Mouse (Mus musculus): Measurements from ENCODE around the gene Olfr183. TPM values are rescaled to one million over a fixed set of nuclear protein-coding genes. Genes with fewer than 3 reads are reported as not detected.
"Not testable (repeated sequence)": the region's sequence is repeated elsewhere in the genome, so short reads cannot be mapped to it uniquely, and the experiment has no call there.

Olfr183 gene
- polyA plus RNA-seq (2015; fragmentation: Nextera tagmentation; extraction: Ambion mirVana) = not detected in 2 replicates

DNA sequence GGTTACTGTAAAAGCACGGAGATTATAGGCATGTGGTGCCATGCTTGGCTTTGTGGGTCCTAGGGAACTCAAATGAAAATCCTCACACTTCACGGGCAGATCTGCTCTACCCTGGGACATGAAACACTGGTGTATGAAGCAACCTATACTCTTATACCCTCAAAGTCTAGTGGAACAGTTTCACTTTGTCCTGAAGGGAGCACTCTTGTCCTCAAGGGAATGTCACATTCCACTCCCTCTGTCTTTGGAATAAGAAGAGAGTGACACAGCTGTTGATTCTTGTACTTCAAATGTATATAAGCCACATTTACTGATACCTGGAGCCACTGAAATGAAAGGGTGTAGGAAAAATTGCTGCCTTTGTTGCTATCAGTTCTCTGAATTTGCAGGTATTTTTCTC is at the start of gene Olfr183:
Gene Olfr183, plus strand, starts transcription at position 301 of the 400 bp plus-strand sequence.
- Histone ChIP-seq H3K9ac (no peak within 1 kb of the TSS), H3K36me3 (ENCODE audit: poor library complexity, severe bottlenecking) (no peaks in the 10 kb centered on the region), H3K4me1 (no peaks in the 10 kb centered on the region), H3K4me2 (no peak within 1 kb of the TSS), H3K4me3 (no peak within 1 kb of the TSS), H3K9me3 (replicated peaks) (no peaks in the 10 kb centered on the region; the same call in 1 of the 2 replicates), H3K27ac (no peak within 1 kb of the TSS), H3K27me3 (no peaks in the 10 kb centered on the region)
- 77% methylated on average over 2 of the region's 2 CpGs for WGBS
- no peak for ATAC-seq

DNA sequence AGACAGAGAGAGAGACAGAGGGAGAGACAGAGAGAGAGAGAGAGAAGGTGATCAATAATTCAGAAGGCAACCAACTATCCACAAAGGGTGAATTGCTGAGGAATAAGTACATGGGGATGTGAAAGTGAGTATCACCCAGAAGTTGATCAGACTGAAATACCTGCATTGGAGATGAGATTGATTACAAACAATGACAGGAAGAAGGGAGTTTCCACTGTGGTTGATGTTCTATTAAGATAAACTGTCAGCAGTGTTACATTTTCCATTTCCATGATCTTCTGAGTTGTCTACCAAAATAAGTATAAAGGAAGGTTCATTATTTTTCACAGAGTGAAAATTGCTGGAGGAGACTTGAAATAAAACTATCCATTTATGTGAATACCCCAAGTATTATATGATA is 12.0 kb downstream of the Olfr183 start:
- H3K36me3 ChIP-seq (ENCODE audit: poor library complexity, severe bottlenecking) = no peaks in the 10 kb centered on the region
- no peaks in the 10 kb centered on the region for H3K4me1 ChIP-seq
- H3K9ac ChIP-seq = no peak overlapping the region
- H3K4me2 ChIP-seq = no peak overlapping the region
- no peaks in the 10 kb centered on the region for H3K27me3 ChIP-seq
- no peak overlapping the region for H3K4me3 ChIP-seq
- H3K9me3 ChIP-seq (replicated peaks) = no peaks in the 10 kb centered on the region
- H3K27ac ChIP-seq = no peak overlapping the region
- no peak for ATAC-seq

DNA sequence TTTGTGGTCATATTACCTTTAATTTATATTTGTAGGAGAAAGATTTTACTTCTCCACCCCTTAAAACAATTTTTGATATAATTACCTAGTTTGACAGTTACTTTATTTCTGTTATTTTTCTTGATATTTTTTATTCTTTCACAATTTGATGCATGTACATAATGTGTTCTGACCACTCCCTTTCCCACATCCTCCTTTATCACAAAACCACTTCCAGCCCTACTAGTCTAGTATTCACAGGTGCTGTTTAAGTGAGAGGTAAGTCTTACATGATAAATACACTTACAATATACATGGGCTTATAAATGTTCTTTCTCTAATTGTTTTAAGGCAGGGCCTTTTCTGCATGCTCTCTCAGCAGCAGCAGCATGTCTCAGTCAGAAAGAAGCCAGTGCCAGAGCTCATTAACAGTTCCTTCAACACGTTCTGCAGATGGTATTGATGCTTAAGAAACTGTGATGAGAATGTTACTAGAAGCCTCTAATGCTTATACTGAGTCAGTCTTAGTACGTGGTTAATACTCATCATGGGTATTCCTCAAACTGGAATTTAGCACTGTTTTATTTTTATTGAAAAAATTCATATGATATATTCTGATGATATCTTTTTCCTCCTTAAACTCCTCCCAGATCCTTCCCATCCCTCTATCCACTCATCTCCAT is 18.3 kb downstream of the Olfr183 start:
- Histone ChIP-seq H3K36me3 (ENCODE audit: poor library complexity, severe bottlenecking) (no peaks in the 10 kb centered on the region), H3K9me3 (replicated peaks) (no peaks in the 10 kb centered on the region), H3K9ac (no peak overlapping the region), H3K27me3 (no peaks in the 10 kb centered on the region), H3K4me2 (no peak overlapping the region), H3K4me3 (no peak overlapping the region), H3K4me1 (no peaks in the 10 kb centered on the region), H3K27ac (no peak overlapping the region)
- no peak for ATAC-seq
- 69% methylated on average over 2 of the region's 2 CpGs for WGBS

DNA sequence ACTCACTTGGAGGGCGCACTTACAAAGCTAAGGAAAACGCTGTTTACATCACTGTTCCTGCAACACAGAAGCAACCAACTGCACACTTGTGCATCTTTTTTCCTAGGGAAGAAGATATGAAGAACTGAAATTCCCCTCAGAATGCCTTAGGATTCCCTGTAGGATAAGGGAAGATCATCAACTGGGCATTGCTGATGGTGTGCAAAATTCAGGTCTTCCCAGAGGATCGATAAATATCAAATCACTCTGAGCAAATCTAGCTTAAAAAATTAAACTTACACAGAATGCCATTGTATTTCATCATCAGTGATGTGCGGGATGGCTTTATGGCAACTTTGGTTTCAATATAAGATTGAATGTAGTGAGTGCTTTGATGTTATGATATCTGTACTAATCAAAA is 35.0 kb downstream of the Olfr183 start, which contains the start of gene Olfr186:
Gene Olfr186, minus strand, starts transcription at position 101 of the 400 bp plus-strand sequence.
- Histone ChIP-seq H3K4me3 (no peak within 1 kb of the TSS), H3K36me3 (ENCODE audit: poor library complexity, severe bottlenecking) (no peaks in the 10 kb centered on the region), H3K9me3 (replicated peaks) (no peaks in the 10 kb centered on the region), H3K4me1 (no peaks in the 10 kb centered on the region), H3K27ac (no peak within 1 kb of the TSS), H3K27me3 (no peaks in the 10 kb centered on the region), H3K4me2 (no peak within 1 kb of the TSS), H3K9ac (no peak within 1 kb of the TSS)
- 91% methylated on average over 4 of the region's 4 CpGs for WGBS
- ATAC-seq = no peak

DNA sequence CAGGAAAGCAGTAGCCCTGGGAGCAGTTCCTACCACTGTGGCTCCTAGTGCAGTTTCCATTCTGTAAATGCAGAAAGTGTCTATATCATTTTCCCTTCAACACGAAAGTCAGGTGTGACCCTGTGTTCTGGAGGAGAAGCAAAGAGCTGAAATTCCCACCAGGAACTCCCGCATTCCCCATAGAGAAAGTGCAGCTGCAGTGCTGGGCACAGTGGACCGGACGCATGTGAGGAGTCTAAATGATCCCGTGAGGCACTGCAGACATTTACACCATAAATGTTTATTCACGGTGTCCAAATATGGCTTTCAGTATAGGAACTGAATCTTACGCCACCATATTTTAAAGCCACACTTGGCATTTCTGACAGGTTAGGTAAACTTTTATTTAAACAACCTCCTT is 44.6 kb downstream of the Olfr183 start, which contains the start of gene Olfr187:
Gene Olfr187, minus strand, starts transcription at position 58 of the 400 bp plus-strand sequence.
- Histone ChIP-seq H3K4me2 (no peak within 1 kb of the TSS), H3K9me3 (replicated peaks) (no peaks in the 10 kb centered on the region), H3K4me3 (no peak within 1 kb of the TSS), H3K27me3 (no peaks in the 10 kb centered on the region), H3K9ac (no peak within 1 kb of the TSS), H3K4me1 (no peaks in the 10 kb centered on the region), H3K36me3 (ENCODE audit: poor library complexity, severe bottlenecking) (no peaks in the 10 kb centered on the region), H3K27ac (no peak within 1 kb of the TSS)
- 90% methylated on average over 7 of the region's 7 CpGs for WGBS
- ATAC-seq = no peak

DNA sequence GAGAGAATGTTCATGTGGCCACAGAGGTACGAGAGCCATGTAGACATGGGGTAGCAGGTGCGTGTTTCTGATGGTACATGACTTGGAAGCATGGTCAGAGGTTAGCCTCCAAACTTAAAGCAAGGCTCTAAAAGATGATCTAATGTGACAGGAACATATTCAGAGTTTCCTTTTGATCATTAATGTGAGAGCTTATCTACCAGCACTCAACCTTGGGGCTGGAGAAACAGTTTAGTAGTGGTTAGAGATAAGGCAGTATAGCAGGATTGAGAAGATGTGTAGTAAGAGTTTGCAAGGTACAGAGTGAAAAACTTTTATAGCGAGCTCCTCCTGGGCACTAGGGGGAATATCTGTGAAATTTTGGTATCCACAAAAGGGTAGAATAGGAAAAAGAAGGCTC is 50.7 kb downstream of the Olfr183 start:
- H3K4me1 ChIP-seq = no peaks in the 10 kb centered on the region
- no peaks in the 10 kb centered on the region for H3K27me3 ChIP-seq
- H3K4me3 ChIP-seq = no peak overlapping the region
- no peaks in the 10 kb centered on the region for H3K36me3 ChIP-seq (ENCODE audit: poor library complexity, severe bottlenecking)
- H3K9ac ChIP-seq = no peak overlapping the region
- no peak for ATAC-seq
- no peak overlapping the region for H3K4me2 ChIP-seq
- no peaks in the 10 kb centered on the region for H3K9me3 ChIP-seq (replicated peaks)
- H3K27ac ChIP-seq = no peak overlapping the region
- WGBS = 82% methylated on average over 3 of the region's 3 CpGs

DNA sequence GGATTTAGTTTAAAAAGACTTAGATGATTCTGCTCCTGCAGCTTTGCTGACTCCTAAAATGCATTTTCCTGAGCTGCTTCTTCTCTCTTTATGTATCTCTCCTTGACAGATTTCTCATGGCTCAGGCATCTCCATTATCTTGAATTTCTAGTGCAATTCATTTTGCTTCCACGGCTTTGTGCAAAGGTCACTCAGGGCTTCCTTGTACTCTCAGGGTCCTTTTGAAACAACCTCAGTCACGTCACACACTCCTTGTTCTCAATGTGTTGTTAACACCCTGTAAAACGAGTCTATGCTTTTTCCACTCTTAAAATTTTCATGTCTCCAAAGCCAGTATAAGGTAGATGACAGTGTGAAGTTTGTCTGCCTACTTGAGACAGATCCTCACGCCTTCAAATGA is 52.4 kb downstream of the Olfr183 start:
- no peak overlapping the region for H3K9ac ChIP-seq

DNA sequence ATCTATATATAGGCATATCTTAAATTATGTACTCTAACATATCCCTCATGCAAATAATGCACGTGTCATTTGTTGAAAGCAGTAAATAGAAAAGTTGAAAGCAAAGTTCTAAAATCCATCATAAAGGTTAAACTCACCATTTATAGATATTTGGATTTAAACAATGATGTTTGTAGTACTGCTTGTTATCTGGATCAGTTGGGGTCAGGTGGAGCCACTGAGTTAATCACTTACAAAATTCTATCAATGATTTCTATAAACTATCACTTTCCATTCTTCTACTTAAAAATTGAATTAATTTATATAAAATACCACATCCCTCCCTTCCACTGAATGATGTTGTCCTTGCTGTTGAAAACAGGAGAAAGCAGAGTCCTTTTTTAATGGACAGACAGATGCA is 53.7 kb downstream of the Olfr183 start:
- Histone ChIP-seq H3K9ac (no peak overlapping the region), H3K36me3 (ENCODE audit: poor library complexity, severe bottlenecking) (no peaks in the 10 kb centered on the region), H3K4me2 (no peak overlapping the region), H3K4me3 (no peak overlapping the region), H3K4me1 (no peaks in the 10 kb centered on the region), H3K9me3 (replicated peaks) (no peaks in the 10 kb centered on the region), H3K27ac (no peak overlapping the region), H3K27me3 (no peaks in the 10 kb centered on the region)
- WGBS = 81% methylated on average over 1 of the region's 1 CpGs
- ATAC-seq = no peak

More for the DNA sequence above, 52.4 kb downstream of the Olfr183 start:
- no peaks in the 10 kb centered on the region for H3K36me3 ChIP-seq (ENCODE audit: poor library complexity, severe bottlenecking)
- 72% methylated on average over 4 of the region's 4 CpGs for WGBS
- H3K4me1 ChIP-seq = no peaks in the 10 kb centered on the region
- no peak overlapping the region for H3K4me3 ChIP-seq
- H3K4me2 ChIP-seq = no peak overlapping the region
- no peaks in the 10 kb centered on the region for H3K27me3 ChIP-seq
- H3K9me3 ChIP-seq (replicated peaks) = no peaks in the 10 kb centered on the region
- ATAC-seq = no peak
- no peak overlapping the region for H3K27ac ChIP-seq

DNA sequence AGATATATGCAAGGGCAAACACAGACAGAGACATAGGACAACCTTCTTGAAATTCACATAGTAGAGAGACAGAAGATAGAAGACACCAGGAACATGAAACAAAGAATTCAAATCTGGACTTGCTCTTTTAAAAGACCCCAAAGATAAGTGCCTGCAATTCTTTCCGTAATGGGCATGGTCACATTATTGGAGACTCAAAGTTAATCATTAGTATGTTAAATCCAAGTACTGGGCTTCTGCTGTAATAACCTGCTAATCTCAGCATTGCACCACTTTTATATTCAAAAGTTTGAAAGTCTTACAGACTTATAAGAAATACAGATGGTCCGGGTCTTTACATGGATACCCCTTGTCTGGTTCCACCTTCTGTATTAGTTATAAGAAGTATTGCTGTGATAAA is 54.1 kb downstream of the Olfr183 start:
- H3K27ac ChIP-seq; H3K4me1 ChIP-seq; H3K4me3 ChIP-seq; H3K9ac ChIP-seq; H3K27me3 ChIP-seq; H3K4me2 ChIP-seq; ATAC-seq; H3K36me3 ChIP-seq (ENCODE audit: poor library complexity, severe bottlenecking); H3K9me3 ChIP-seq (replicated peaks): not testable (repeated sequence)
- 92% methylated on average over 2 of the region's 2 CpGs for WGBS

Other genes with a start within 250 kb of the Olfr183 start
- not detected in 2 replicates for gene Olfr172, start 232.2 kb upstream of the Olfr183 start, polyA plus RNA-seq (2015; fragmentation: Nextera tagmentation; extraction: Ambion mirVana)
- gene Olfr173, start 195.1 kb upstream of the Olfr183 start, polyA plus RNA-seq (2015; fragmentation: Nextera tagmentation; extraction: Ambion mirVana) = not detected in 2 replicates
- gene Olfr175-ps1, start 168.6 kb upstream of the Olfr183 start, polyA plus RNA-seq (2015; fragmentation: Nextera tagmentation; extraction: Ambion mirVana) = not detected in 2 replicates
- not detected in 2 replicates for gene Olfr177, start 120.6 kb upstream of the Olfr183 start, polyA plus RNA-seq (2015; fragmentation: Nextera tagmentation; extraction: Ambion mirVana)
- gene Olfr178, start 103.3 kb upstream of the Olfr183 start, polyA plus RNA-seq (2015; fragmentation: Nextera tagmentation; extraction: Ambion mirVana) = not detected in 2 replicates
- not detected in 2 replicates for gene Olfr181, start 66.6 kb upstream of the Olfr183 start, polyA plus RNA-seq (2015; fragmentation: Nextera tagmentation; extraction: Ambion mirVana)
- not detected in 2 replicates for gene Olfr180, start 66.0 kb upstream of the Olfr183 start, polyA plus RNA-seq (2015; fragmentation: Nextera tagmentation; extraction: Ambion mirVana)
- not detected in 2 replicates for gene Olfr186, start 34.9 kb downstream of the Olfr183 start, polyA plus RNA-seq (2015; fragmentation: Nextera tagmentation; extraction: Ambion mirVana)
- not detected in 2 replicates for gene Olfr187, start 44.4 kb downstream of the Olfr183 start, polyA plus RNA-seq (2015; fragmentation: Nextera tagmentation; extraction: Ambion mirVana)
- gene Olfr190, start 82.6 kb downstream of the Olfr183 start, polyA plus RNA-seq (2015; fragmentation: Nextera tagmentation; extraction: Ambion mirVana) = not detected in 2 replicates
- gene Olfr191, start 94.5 kb downstream of the Olfr183 start, polyA plus RNA-seq (2015; fragmentation: Nextera tagmentation; extraction: Ambion mirVana) = not detected in 2 replicates
- gene Olfr193, start 116.5 kb downstream of the Olfr183 start, polyA plus RNA-seq (2015; fragmentation: Nextera tagmentation; extraction: Ambion mirVana) = not detected in 2 replicates
- gene Olfr194, start 125.7 kb downstream of the Olfr183 start, polyA plus RNA-seq (2015; fragmentation: Nextera tagmentation; extraction: Ambion mirVana) = not detected in 2 replicates
- not detected in 2 replicates for gene Olfr195, start 151.7 kb downstream of the Olfr183 start, polyA plus RNA-seq (2015; fragmentation: Nextera tagmentation; extraction: Ambion mirVana)
- gene Olfr196, start 175.1 kb downstream of the Olfr183 start, polyA plus RNA-seq (2015; fragmentation: Nextera tagmentation; extraction: Ambion mirVana) = not detected in 2 replicates
- gene Olfr198, start 208.2 kb downstream of the Olfr183 start, polyA plus RNA-seq (2015; fragmentation: Nextera tagmentation; extraction: Ambion mirVana) = not detected in 2 replicates
- not detected in 2 replicates for gene Olfr199, start 224.4 kb downstream of the Olfr183 start, polyA plus RNA-seq (2015; fragmentation: Nextera tagmentation; extraction: Ambion mirVana)

Data from forebrain, embryonic 13.5 days (tissue).